Mouse (Mus musculus): Measurements from ENCODE around the gene Prl.

DNA sequence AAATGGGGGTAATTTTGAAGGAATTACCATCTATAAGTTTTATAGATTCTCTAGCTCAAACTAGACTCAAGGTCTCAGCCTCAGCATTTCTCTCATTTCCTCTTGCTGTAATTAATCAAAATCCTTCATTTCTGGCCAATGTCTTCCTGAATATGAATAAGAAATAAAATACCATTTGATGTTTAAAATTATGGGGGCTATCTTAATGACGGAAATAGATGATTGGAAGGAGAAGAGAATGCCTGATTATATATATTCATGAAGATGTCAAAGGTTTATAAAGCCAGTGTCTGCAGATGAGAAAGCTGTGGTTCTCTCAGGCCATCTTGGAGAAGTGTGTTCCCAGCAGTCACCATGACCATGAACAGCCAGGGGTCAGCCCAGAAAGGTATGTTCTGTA, at the start of gene Prl:
- no peak for TF ChIP-seq EP300 (IDR thresholded peaks at IDR 0.05; ENCODE audit: low read depth)
- no peak for TF ChIP-seq CTCF (IDR thresholded peaks at IDR 0.05; ENCODE audit: low read depth)
